Mouse (Mus musculus) thymus, postnatal 4 days (tissue): Measurements from ENCODE around the gene Olfr393.

Experiments used
- DNase-seq: peaks from one replicate; pipeline ENCODE4 v3.0.0; 2021

Gene Olfr393

GRCm38 (mm10) chr11:73851354-73851753, at the start of gene Olfr393:
TSS of gene Olfr393 (minus strand) at chr11:73851454.
- DNase-seq = no peak

- DNase-seq = no peak
These were observed 39.4 kb upstream of the Olfr393 start, which contains the start of gene Olfr394 for GRCm38 (mm10) chr11:73890671-73891070. TSS of gene Olfr394 (minus strand) at chr11:73890771.

- DNase-seq = no peak
These were observed 34.3 kb downstream of the Olfr393 start, which contains the start of gene Olfr392 for GRCm38 (mm10) chr11:73816949-73817348. TSS of gene Olfr392 (minus strand) at chr11:73817049.

GRCm38 (mm10) chr11:73802952-73803351, 48.3 kb downstream of the Olfr393 start, which contains the start of gene Olfr391-ps:
TSS of gene Olfr391-ps (minus strand) at chr11:73803052.
- DNase-seq = no peak
